Mouse (Mus musculus): ENCODE results near the gene Myh14. TPM values are rescaled to one million over a fixed set of nuclear protein-coding genes. Genes with fewer than 3 reads are reported as not detected.

Gene Myh14
- polyA plus RNA-seq, 1 experiment = 14.7 TPM

DNA sequence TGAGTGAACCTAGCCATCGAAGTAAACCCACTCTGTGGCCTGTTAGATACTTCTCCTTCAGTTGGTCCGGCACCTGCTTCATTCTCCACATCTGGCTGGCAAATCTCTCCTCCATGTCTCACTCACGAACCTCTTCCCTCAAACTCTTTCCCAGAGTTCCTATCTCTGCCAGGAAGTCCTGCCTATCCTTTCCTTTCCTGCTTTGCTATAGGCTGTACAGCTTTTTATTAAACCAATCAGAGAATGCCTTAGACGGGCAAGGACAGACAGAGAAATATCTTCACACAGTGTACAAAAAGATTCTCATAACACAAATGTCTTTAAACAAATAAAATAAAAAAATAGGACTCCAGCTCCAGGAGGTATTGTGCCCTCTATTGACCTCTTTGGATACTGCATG is 34.4 kb upstream of the Myh14 start:
- TF ChIP-seq EP300 (IDR thresholded peaks at IDR 0.05; ENCODE audit: insufficient read depth, low read depth, low read length) (no peak), CTCF (IDR thresholded peaks at IDR 0.05; ENCODE audit: low read depth, low read length) (no peak)
- Histone ChIP-seq H3K36me3 (ENCODE audit: control insufficient read depth, insufficient read depth, low read length, poor library complexity, severe bottlenecking) (no peaks in the 10 kb centered on the region), H3K9ac (ENCODE audit: low read depth, poor library complexity, severe bottlenecking) (no peak overlapping the region), H3K27me3 (ENCODE audit: control insufficient read depth, insufficient read depth, low read length, poor library complexity, severe bottlenecking) (no peaks in the 10 kb centered on the region), H3K4me1 (ENCODE audit: control insufficient read depth, insufficient read depth, low read length) (no peaks in the 10 kb centered on the region), H3K4me3 (ENCODE audit: low read depth, low read length) (no peak overlapping the region), H3K9me3 (replicated peaks; ENCODE audit: control insufficient read depth, insufficient read depth, low read length, poor library complexity, severe bottlenecking) (no peaks in the 10 kb centered on the region), H3K27ac (ENCODE audit: insufficient read depth, low read length) (no peak overlapping the region)

DNA sequence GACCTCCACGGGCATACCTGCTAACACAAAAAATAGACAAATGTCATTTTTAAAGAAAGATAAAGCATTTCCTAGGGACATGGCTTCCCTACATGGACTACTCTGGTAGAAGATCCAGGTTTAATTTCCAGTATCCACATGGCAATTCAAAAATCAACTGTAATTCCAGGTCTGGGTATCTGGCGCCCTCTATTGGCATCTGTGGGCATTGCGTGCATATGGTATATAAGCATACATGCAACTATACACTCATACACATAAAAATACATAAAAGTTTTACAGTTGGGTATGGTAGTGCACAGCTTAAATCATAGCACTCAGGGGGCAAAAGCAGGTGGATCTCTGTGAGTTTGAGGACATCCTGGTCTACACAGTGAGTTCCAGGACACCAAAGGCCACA is 33.7 kb upstream of the Myh14 start:
- TF ChIP-seq EP300 (IDR thresholded peaks at IDR 0.05; ENCODE audit: insufficient read depth, low read depth, low read length) = no peak
- no peak for TF ChIP-seq POLR2A (IDR thresholded peaks at IDR 0.05; ENCODE audit: insufficient read depth, low read length)
- no peak for TF ChIP-seq CTCF (IDR thresholded peaks at IDR 0.05; ENCODE audit: low read depth, low read length)
- Histone ChIP-seq H3K36me3 (ENCODE audit: control insufficient read depth, insufficient read depth, low read length, poor library complexity, severe bottlenecking) (no peaks in the 10 kb centered on the region), H3K9me3 (replicated peaks; ENCODE audit: control insufficient read depth, insufficient read depth, low read length, poor library complexity, severe bottlenecking) (no peaks in the 10 kb centered on the region), H3K4me1 (ENCODE audit: control insufficient read depth, insufficient read depth, low read length) (no peaks in the 10 kb centered on the region), H3K4me3 (ENCODE audit: low read depth, low read length) (no peak overlapping the region), H3K27me3 (ENCODE audit: control insufficient read depth, insufficient read depth, low read length, poor library complexity, severe bottlenecking) (no peaks in the 10 kb centered on the region), H3K27ac (ENCODE audit: insufficient read depth, low read length) (no peak overlapping the region; the same call in 1 of the 2 replicates), H3K9ac (ENCODE audit: low read depth, poor library complexity, severe bottlenecking) (no peak overlapping the region)

DNA sequence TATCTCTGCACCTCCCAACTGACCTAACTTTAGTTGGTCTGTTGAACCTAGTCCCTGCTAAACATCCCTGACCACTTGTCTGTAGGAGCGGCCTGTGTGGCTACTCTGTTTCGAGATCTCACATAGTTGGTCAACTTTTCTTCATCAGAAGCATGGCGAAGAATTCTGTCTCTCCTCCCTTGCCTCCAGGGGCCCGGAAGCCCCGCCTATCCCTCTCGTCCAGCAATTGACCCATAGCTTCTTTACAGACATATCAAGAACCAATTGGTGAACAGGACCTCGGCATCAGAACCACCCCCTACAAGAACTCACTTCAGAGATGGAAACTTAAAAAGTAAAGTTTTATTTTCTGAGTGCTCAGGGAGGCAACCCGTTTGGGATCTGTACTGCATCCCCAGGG is 32.3 kb upstream of the Myh14 start:
- Histone ChIP-seq H3K9ac (ENCODE audit: low read depth, poor library complexity, severe bottlenecking) (peak overlapping the region; percentile 61), H3K27ac (ENCODE audit: insufficient read depth, low read length) (peak overlapping the region; percentile 96), H3K4me3 (ENCODE audit: low read depth, low read length) (peak overlapping the region; percentile 79), H3K27me3 (ENCODE audit: control insufficient read depth, insufficient read depth, low read length, poor library complexity, severe bottlenecking) (no peaks in the 10 kb centered on the region), H3K36me3 (ENCODE audit: control insufficient read depth, insufficient read depth, low read length, poor library complexity, severe bottlenecking) (no peaks in the 10 kb centered on the region), H3K4me1 (ENCODE audit: control insufficient read depth, insufficient read depth, low read length) (peaks cover 7% of the 10 kb centered on the region), H3K9me3 (replicated peaks; ENCODE audit: control insufficient read depth, insufficient read depth, low read length, poor library complexity, severe bottlenecking) (no peaks in the 10 kb centered on the region)
- TF ChIP-seq EP300 (IDR thresholded peaks at IDR 0.05; ENCODE audit: insufficient read depth, low read depth, low read length) (no peak), POLR2A (IDR thresholded peaks at IDR 0.05; ENCODE audit: insufficient read depth, low read length) (no peak), CTCF (IDR thresholded peaks at IDR 0.05; ENCODE audit: low read depth, low read length) (no peak)

DNA sequence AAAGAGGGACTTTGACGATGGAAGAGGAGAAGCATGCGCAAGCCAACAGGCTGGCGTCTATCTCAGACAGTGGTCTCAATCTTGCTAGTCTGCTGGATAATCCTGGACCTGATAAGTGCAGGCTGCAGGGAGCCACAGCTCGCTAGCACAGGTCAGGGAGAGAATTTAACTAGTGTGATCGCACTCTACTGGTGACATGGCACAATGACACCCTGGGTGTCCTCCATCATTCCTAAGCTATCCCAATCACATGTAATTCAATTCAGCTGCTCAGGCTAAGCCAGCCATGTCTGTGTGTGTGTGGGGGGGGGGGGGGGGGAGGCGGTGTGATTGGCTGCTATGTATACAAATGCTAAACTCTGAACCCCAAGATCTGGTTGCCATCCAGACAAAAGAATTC is 31.3 kb upstream of the Myh14 start:
- Histone ChIP-seq H3K36me3 (ENCODE audit: control insufficient read depth, insufficient read depth, low read length, poor library complexity, severe bottlenecking) (no peaks in the 10 kb centered on the region), H3K27me3 (ENCODE audit: control insufficient read depth, insufficient read depth, low read length, poor library complexity, severe bottlenecking) (no peaks in the 10 kb centered on the region), H3K9me3 (replicated peaks; ENCODE audit: control insufficient read depth, insufficient read depth, low read length, poor library complexity, severe bottlenecking) (no peaks in the 10 kb centered on the region), H3K9ac (ENCODE audit: low read depth, poor library complexity, severe bottlenecking) (peak overlapping the region; percentile 61), H3K27ac (ENCODE audit: insufficient read depth, low read length) (peak overlapping the region; percentile 96), H3K4me3 (ENCODE audit: low read depth, low read length) (no peak overlapping the region), H3K4me1 (ENCODE audit: control insufficient read depth, insufficient read depth, low read length) (peaks cover 7% of the 10 kb centered on the region)
- no peak for TF ChIP-seq POLR2A (IDR thresholded peaks at IDR 0.05; ENCODE audit: insufficient read depth, low read length)
- TF ChIP-seq EP300 (IDR thresholded peaks at IDR 0.05; ENCODE audit: insufficient read depth, low read depth, low read length) = 0 out of 2 replicates have a peak, but pooled peaks have one; percentile 36
- peak; percentile 56 for TF ChIP-seq CTCF (IDR thresholded peaks at IDR 0.05; ENCODE audit: low read depth, low read length)

DNA sequence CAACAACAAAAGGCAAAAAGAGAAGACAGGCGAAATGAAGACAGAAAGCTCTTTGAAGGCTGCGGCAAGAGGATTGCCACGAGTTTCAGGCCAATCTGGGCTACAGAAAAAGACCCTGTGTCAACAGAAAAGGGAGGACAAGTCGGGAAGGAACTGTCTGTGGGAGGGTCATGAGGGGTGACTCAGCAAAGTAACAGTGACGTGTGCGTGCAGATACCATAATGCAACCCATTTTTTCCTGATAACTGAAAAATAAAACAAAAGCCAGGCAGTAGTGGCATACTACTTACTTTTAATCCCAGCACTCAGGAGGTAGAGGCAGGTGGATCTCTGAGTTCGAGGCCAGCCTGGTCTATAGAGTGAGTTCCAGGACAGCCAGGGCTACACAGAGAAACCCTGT is 27.3 kb upstream of the Myh14 start:
- Histone ChIP-seq H3K27ac (ENCODE audit: insufficient read depth, low read length) (peak overlapping the region; percentile 28; the same call in 1 of the 2 replicates), H3K4me1 (ENCODE audit: control insufficient read depth, insufficient read depth, low read length) (peaks cover 13% of the 10 kb centered on the region)
- no peak for TF ChIP-seq EP300 (IDR thresholded peaks at IDR 0.05; ENCODE audit: insufficient read depth, low read depth, low read length)
- TF ChIP-seq POLR2A (IDR thresholded peaks at IDR 0.05; ENCODE audit: insufficient read depth, low read length) = no peak
- TF ChIP-seq CTCF (IDR thresholded peaks at IDR 0.05; ENCODE audit: low read depth, low read length) = no peak

DNA sequence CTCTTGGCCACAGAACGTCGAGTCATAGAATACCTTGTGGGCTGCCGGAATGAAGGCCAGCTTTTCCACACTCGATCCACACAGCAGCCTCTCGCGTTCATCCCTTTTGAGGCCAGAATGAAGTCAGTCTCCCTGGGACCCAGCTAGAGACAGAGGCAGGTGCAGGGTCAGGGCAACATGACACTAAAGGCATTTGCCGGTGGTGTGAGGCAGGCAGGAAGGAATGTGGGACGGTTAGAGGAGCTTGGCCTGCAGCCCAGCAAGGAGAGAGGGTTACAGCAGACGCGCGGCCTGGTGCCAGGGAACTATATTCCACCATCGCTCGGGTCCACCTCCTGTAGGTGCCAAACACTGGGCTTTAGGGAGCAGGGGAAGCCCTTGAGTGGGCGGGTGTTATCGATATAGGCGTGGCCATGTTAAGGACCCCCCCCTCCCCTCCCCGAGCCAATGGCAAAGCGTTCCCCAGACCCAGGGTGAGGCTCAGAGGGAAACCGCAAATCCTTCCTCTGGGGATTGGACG is 26.6 kb upstream of the Myh14 start:
- Histone ChIP-seq H3K4me1 (ENCODE audit: control insufficient read depth, insufficient read depth, low read length) (peaks cover 13% of the 10 kb centered on the region), H3K4me3 (ENCODE audit: low read depth, low read length) (peak overlapping the region; percentile 40), H3K9ac (ENCODE audit: low read depth, poor library complexity, severe bottlenecking) (peak overlapping the region; percentile 4), H3K9me3 (replicated peaks; ENCODE audit: control insufficient read depth, insufficient read depth, low read length, poor library complexity, severe bottlenecking) (no peaks in the 10 kb centered on the region), H3K36me3 (ENCODE audit: control insufficient read depth, insufficient read depth, low read length, poor library complexity, severe bottlenecking) (no peaks in the 10 kb centered on the region), H3K27me3 (ENCODE audit: control insufficient read depth, insufficient read depth, low read length, poor library complexity, severe bottlenecking) (no peaks in the 10 kb centered on the region), H3K27ac (ENCODE audit: insufficient read depth, low read length) (peak overlapping the region; percentile 41)
- TF ChIP-seq EP300 (IDR thresholded peaks at IDR 0.05; ENCODE audit: insufficient read depth, low read depth, low read length) = peak; percentile 50; the same call in 1 of the 2 replicates
- no peak for TF ChIP-seq CTCF (IDR thresholded peaks at IDR 0.05; ENCODE audit: low read depth, low read length)
- peak; percentile 53 for TF ChIP-seq POLR2A (IDR thresholded peaks at IDR 0.05; ENCODE audit: insufficient read depth, low read length)

More for the DNA sequence above, 27.3 kb upstream of the Myh14 start:
- no peaks in the 10 kb centered on the region for H3K9me3 ChIP-seq (replicated peaks; ENCODE audit: control insufficient read depth, insufficient read depth, low read length, poor library complexity, severe bottlenecking)
- no peak overlapping the region for H3K4me3 ChIP-seq (ENCODE audit: low read depth, low read length)
- H3K27me3 ChIP-seq (ENCODE audit: control insufficient read depth, insufficient read depth, low read length, poor library complexity, severe bottlenecking) = no peaks in the 10 kb centered on the region
- no peak overlapping the region for H3K9ac ChIP-seq (ENCODE audit: low read depth, poor library complexity, severe bottlenecking)
- no peaks in the 10 kb centered on the region for H3K36me3 ChIP-seq (ENCODE audit: control insufficient read depth, insufficient read depth, low read length, poor library complexity, severe bottlenecking)

All from ES-Bruce4 (cell line).